Mouse (Mus musculus): Measurements from ENCODE around the gene Tmem178.
A peak's percentile ranks its signal among the peaks of the same experiment; 100 is the strongest.

Tmem178 gene

GRCm38 (mm10) chr17:80944530-80945198 is at the start of gene Tmem178:
TSS of gene Tmem178 (plus strand) at chr17:80944632.
- peak; percentile 76 to 80 for DNase-seq

GRCm38 (mm10) chr17:80896481-80896880 is 48.0 kb upstream of the Tmem178 start:
- no peak for DNase-seq

GRCm38 (mm10) chr17:80897709-80898440 is 46.6 kb upstream of the Tmem178 start:
- no peak for DNase-seq

DNA sequence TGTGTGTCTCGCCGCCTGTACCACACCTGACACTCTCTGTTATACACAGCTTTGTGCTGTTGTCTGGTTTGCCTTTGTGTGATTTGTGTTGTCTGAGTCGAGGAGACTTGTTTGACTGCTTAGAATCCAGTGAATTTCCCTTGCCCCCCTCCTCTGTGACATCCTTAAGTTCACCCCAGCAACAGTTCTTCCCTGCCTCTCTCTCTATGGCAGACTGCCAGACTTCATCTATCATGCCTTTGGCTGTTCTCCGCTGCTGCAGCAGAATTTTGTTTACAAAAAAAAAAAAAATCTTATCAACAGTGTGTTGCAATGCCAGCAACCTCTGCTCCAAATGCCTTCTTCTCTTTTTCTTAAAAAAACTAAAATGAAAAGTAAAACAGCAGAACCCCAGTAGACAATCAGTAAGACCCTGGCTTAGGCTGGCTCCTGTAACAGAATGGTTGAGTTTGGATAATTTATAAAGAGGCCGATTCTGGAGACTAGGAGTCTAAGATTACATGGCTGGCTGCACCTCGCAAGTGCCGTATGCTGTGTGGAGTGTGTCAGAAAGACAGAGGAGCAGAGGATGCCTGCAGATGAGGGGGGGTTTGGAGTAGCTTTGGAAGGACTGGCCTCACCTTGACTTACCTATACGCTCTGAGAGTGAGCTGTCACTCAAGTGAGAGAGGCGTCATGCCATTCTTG is 44.8 kb upstream of the Tmem178 start:
- DNase-seq = no peak

GRCm38 (mm10) chr17:80900200-80900520 is 44.3 kb upstream of the Tmem178 start:
- no peak for DNase-seq

- no peak for DNase-seq
Observed at GRCm38 (mm10) chr17:80901885-80902284, 42.5 kb upstream of the Tmem178 start.

DNA sequence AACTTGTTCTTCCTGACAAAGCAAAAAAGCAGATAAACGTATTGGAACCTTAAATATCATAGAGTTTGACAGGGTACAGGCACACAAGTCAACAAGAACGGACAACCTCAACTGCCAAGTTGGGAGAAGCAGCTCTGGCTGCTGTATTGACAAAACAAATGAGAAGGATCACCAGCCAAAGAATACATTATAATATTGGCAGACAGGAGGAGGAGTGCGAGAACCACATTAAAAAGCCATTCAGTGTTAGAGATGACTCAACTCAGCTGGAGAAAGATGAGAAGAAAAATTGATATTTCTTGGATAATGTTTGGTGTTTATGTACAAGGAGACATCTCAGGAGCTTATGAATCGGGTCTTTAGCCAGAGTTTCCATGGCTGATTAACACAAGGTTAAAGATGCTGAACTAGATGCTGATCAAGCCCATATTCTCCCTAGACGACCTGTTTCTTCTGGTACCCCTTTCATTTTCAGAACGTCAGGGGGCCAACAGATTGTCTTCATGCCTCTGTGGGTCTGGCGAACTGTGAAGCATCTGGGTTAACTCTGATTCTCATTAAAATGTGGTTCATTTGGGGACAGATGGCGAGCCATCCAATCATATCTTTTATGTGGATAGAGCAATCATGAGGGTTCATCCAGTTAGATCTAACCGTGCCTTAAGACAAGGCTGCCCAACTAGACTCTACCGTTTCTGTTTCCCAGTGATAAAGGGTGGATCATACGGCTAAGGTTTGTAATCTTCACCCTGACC is 41.1 kb upstream of the Tmem178 start:
- DNase-seq = no peak

DNA sequence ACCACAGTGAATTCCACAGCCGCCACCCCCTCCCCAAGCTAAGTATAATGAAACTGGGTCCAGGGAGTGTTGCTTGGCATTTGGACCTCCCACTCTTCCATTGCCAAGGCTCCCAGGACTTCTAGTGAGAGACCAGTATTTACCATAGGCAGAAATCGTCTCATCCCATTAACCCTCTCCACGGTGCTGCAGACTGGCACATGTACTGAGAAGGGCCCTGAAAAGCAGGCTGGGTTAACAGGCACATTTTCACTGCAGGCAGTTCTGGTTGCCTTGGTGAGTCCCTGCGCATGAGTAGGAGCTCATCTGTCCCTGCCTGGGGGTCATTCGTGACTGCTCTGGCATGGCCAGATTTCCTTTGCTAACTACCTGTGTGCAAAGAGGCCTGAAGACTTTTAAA is 40.4 kb upstream of the Tmem178 start:
- no peak for DNase-seq

DNA sequence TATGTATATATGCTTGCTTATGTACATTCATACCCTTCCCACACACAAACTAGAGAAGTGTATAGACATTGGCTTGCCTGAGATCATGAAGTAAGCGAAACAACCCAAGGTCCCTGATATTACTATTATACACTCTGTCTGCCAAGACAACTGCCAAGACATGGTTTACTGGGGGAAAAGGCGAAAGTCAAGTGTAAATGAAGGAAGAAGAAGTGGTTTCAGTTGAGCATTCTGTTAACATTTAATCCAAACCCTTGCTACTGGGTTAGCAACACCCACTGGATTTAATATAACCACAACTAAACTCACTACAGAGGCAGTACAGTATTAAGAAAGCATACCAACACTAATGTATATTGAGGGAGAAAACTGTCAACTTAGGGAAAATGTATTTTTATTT is 28.8 kb upstream of the Tmem178 start:
- DNase-seq = no peak

DNA sequence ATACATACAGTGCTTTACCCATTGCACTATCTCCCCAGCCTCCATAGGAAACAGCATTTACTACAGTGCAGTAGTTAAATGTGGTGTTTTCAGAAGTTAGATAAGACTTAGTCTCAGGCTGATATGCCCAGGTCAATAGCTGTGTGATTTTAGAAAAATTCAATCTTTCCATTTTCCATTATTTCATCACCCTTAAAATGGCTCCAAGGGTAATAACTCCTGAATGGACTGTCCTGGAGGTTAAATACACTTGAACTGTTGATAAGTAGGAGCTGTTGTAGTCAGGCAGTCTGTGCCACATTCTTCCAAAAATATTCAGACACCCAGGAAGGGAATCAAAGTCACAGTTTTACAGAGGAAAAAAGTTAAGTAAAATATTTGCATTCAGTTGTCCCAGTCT is 25.2 kb upstream of the Tmem178 start:
- DNase-seq = no peak

DNA sequence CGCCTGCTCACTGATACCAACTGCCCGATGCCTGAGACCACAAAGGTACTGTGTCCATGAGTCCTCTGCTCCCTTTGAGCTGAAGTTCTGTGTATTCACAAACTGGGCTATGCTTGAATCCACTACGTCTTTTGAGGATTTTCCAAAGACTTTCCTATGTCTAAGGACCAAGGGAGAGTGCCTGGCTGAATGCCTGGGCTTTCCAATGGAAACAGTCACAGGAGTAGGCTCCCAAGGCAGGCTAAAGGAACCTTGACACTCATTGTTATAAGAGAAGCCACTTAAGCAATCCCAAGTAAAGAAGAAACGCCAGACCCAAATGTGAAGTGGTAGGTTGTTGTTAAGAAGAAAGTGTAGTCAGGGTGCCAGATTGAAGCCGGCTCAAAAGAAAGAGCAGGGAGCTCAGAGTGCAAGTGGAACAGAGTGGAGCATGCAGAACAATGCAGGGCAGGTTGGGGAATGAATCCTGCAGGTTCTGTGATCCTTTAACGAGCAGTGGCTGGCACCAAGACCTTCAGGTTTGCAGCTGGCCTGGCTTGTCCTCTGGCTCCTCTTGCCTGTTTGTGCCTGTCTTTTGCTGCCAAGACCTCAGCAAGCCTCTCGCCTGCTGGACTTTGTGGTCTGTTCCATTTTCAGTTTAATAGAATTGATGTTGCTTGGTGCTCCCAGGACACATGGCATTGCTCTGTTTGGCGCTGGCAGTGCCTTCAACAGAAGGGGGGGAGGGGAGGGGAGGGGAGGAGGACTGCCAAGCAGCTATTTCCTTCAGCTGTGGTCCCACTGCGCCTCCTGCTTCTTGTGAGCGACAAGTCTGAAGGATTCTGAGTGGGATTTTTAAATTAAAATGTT is 22.9 kb upstream of the Tmem178 start:
- DNase-seq = peak; percentile 72 to 77

- no peak for DNase-seq
Observed at GRCm38 (mm10) chr17:80925554-80925953, 18.9 kb upstream of the Tmem178 start.

GRCm38 (mm10) chr17:80927151-80927550 is 17.3 kb upstream of the Tmem178 start:
- no peak for DNase-seq

DNA sequence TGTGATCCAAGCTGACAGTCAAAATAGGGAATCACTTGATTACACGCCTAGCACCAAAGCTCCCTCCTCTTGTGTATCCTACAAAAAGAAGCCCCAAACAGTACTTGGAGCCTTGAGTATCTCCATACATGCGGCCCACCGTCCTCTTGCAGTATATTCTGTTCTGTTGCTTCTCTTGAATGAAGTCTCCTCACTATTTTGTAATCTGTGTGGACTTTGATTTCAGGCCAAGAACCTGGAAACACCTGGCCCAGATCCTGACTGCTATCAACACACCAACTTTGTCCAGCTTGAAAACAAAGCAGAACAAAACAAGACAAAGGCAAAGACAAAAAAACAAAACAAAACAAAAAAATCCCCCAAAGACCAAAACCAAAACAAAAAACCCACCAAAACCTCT is 11.7 kb upstream of the Tmem178 start:
- DNase-seq = no peak

- no peak for DNase-seq
Observed at GRCm38 (mm10) chr17:80933401-80934029, 10.9 kb upstream of the Tmem178 start.

DNA sequence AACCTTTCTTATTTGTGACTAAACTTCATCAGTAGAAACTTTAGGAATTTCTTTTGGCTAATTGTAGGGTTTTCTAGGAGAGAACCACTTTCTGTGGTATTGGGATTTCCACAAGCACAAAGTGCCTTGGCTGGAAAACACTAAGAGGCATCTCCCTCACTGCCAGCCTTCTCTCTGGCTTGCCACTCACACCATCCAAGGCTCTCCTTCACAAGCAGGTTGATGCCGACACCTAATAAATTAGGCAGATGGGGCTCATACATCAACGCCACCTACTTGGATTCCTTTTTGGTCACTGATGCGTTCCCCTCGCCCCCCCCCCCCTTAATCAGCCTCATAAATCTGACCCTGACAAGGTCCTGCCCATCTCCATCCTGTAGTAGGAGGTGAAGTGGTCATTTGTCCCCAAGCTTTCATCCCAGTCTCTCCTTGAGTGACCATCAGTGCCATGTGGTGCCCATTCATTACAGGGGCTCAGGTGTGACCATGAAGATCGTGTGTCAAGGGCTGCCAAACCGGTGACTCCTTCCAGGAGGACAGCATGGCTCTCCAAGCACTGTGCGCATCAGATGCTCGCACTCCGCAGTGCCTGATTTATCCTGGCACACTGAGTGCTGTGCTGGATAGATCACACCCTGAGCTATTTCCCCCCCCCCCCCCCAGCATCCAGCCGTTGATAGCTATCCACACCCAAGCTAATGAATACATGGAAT is 8.5 kb upstream of the Tmem178 start:
- DNase-seq = peak in 1 of 2 experiments; percentile 39

- DNase-seq = no peak
Observed at GRCm38 (mm10) chr17:80936521-80936920, 7.9 kb upstream of the Tmem178 start.

DNA sequence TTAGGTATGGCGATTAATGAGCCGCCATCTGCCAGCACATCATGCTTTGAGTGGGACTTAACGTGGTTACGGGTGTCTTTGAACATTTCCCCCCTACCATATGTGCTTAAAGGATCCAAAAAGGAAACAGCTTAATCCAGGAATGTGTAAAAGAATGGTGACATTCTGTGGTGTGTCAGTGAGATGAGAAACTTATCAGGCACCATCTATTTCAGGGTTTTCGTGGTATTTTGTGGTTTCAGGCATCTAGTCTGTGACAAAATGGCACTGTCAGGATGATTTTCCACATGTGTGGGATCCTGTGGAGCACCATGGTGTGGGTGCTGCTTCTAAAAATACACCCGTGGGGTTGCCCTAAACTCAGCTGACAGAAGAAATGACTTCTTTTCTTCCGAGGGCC is 4.6 kb upstream of the Tmem178 start:
- DNase-seq = no peak

DNA sequence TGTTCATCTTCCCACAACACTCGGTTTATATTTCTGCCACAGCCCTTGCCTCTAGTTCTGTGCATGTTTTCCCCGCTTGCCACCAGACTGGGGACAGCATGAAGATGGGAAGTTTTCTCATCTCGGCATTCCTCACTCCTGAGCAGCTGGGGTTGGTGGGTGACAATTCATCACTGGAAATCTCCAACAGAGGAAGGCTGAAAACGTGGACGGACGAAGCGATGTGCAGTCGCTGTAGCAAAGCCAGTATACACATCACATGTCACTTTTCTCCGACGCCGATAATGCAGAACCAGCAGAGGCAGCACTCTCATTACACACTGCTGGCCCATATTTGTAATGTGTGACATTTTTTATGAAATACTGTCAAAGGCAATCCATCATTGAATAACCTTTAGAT is 2.6 kb upstream of the Tmem178 start:
- no peak for DNase-seq

DNA sequence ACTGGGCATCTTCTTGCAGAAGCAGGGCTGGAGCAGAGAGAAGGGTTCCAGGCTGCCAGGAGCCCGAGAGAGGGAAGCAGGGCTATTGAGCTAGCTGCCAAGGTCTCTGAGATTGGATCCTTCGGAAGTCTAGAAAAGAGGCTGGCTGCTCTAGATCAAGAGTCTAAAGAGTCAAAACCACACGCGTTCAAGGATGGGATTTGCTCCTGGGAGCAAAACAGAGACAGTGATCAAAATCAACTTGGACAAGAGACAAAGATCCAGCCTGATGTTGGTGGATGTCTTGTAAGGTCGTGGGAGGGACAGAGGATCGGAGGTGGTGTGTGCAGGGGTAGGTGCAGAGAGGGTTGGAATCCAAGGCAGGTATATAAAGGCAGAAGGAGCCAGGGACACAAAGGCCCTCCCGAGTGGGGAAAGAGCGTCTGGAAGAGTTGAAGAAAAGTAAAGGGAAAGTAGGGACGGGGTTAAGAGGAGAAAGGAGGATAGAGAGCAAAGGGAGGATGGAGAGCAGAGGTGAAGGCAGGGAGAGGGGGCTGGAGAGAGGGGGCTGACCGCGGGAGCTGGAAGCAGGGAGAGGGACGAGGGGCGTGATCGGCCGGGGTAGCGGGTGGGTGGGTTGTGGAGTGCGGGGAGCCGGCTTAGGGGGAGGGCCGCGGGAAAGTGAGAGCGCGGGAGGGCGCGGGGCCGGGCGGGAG is 450 bp upstream of the Tmem178 start:
- peak; percentile 58 to 61 for DNase-seq

- peak in 1 of 2 experiments; percentile 52 for DNase-seq
Observed at GRCm38 (mm10) chr17:80945510-80945909, 1.1 kb downstream of the Tmem178 start.

Data from cerebellum, adult 18-20 months (tissue).